Mouse (Mus musculus): ENCODE measurements around the gene D630003M21Rik. TPM values are rescaled to one million over a fixed set of nuclear protein-coding genes. Genes with fewer than 3 reads are reported as not detected.

Gene D630003M21Rik
- polyA plus RNA-seq, 1 experiment: 0.25 TPM

DNA sequence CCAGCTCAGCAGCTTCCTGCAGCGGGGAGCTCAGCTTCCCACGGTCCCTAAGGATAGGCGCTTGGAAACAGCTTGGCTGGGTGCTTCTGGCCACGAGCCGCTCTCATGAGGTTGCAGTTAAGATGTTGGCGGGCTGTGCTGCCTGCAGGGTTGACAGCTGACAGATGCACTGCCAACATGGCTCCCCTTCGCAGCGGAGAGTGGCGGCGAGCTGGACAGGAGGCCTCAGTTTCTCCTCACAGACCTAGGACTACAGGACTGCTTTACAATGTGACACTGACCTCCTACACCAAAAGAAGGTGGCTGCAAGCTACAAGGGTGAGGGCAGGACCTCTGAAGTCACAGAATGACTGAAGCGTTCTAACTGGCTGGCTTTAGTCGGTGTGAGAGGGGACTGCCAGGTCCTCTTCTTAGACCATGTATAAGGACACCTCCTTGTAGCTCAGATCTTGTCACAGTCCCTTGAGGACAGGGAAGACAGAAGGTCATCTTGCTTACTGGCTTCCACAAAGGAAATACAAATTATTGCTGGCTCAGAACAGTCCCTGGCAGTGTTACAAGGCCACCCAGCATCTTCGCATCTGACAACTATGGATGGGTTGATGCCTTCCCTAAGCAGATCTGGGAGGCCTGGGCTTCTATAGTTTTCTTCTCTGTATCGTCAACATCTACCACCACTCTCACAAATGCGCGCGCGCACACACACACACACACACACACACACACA is 13.3 kb upstream of the D630003M21Rik start:
- no peaks in the 10 kb centered on the region for H3K27me3 ChIP-seq (ENCODE audit: control insufficient read depth, insufficient read depth, insufficient read length)
- H3ac ChIP-seq (ENCODE audit: control insufficient read depth, insufficient read length): no peak overlapping the region
- H3K79me2 ChIP-seq (ENCODE audit: control insufficient read depth, insufficient read depth): no peaks in the 10 kb centered on the region
- H3K36me3 ChIP-seq (ENCODE audit: control insufficient read depth, insufficient read depth): no peaks in the 10 kb centered on the region
- no peak overlapping the region for H3K4me3 ChIP-seq
- TF ChIP-seq MAX (IDR thresholded peaks at IDR 0.05; ENCODE audit: low read depth) (no peak), MYOD1 (IDR thresholded peaks at IDR 0.05; ENCODE audit: control insufficient read depth in 1 of 3, insufficient read length in 2 of 3, low read depth in 2 of 3) (peak in 1 of 3 experiments; percentile 40)
- no peak overlapping the region for H3K4me2 ChIP-seq (ENCODE audit: low read depth)

DNA sequence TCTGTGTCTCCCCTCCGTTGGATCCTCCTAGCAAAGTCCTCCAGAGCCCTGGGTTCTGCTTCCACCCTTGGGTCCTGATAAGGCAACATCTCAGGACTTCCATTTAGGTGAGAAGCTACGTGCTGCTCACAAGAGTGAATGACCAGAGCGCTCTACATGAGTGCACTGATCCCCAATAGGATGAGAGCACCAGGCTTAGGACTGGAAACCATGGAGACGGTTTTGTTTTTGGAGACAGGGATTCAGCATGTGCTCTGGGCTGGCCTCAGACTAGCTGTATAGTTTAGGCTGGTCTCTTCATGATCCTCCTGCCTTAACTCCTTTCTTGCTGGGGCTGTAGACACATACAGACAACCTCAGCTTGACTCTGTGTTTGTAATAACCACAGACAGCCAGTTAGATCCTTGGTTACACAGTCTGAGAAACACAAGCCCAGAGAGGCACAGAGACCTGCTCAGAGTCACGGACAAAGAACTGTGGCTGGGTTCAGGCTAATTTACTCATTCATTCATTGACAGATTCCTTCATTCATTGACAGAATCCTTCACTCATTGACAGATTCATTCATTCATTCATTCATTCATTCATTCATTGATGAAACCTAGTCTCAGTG is 12.2 kb upstream of the D630003M21Rik start:
- no peaks in the 10 kb centered on the region for H3K36me3 ChIP-seq (ENCODE audit: control insufficient read depth, insufficient read depth)
- H3ac ChIP-seq (ENCODE audit: control insufficient read depth, insufficient read length): no peak overlapping the region
- TF ChIP-seq TCF12 (IDR thresholded peaks at IDR 0.05; ENCODE audit: insufficient read depth, poor library complexity, severe bottlenecking) (no peak), POLR2AphosphoS2 (IDR thresholded peaks at IDR 0.05; ENCODE audit: insufficient read length, low read depth) (no peak), CEBPB (IDR thresholded peaks at IDR 0.05; ENCODE audit: insufficient read depth, poor library complexity, severe bottlenecking) (no peak), TCF3 (IDR thresholded peaks at IDR 0.05; ENCODE audit: insufficient read length, low read depth) (no peak), MYOD1 (IDR thresholded peaks at IDR 0.05; ENCODE audit: control insufficient read depth in 1 of 3, insufficient read length in 2 of 3, low read depth in 2 of 3) (no peak), USF1 (IDR thresholded peaks at IDR 0.05; ENCODE audit: low read depth) (no peak), POLR2A (IDR thresholded peaks at IDR 0.05; ENCODE audit: insufficient read length, low read depth) (no peak), E2F4 (IDR thresholded peaks at IDR 0.05; ENCODE audit: insufficient read depth) (no peak), MAX (IDR thresholded peaks at IDR 0.05; ENCODE audit: low read depth) (no peak), REST (IDR thresholded peaks at IDR 0.05; ENCODE audit: insufficient read depth, insufficient read length) (no peak), SRF (IDR thresholded peaks at IDR 0.05; ENCODE audit: control insufficient read depth, insufficient read length, low read depth) (no peak), MYOG (IDR thresholded peaks at IDR 0.05; ENCODE audit: control insufficient read depth in 1 of 3, insufficient read depth in 1 of 3, insufficient read length in 2 of 3, low read depth in 2 of 3) (no peak)
- no peaks in the 10 kb centered on the region for H3K27me3 ChIP-seq (ENCODE audit: control insufficient read depth, insufficient read depth, insufficient read length)
- H3K79me2 ChIP-seq (ENCODE audit: control insufficient read depth, insufficient read depth): no peaks in the 10 kb centered on the region
- H3K4me3 ChIP-seq: no peak overlapping the region
- no peak overlapping the region for H3K4me2 ChIP-seq (ENCODE audit: low read depth)

DNA sequence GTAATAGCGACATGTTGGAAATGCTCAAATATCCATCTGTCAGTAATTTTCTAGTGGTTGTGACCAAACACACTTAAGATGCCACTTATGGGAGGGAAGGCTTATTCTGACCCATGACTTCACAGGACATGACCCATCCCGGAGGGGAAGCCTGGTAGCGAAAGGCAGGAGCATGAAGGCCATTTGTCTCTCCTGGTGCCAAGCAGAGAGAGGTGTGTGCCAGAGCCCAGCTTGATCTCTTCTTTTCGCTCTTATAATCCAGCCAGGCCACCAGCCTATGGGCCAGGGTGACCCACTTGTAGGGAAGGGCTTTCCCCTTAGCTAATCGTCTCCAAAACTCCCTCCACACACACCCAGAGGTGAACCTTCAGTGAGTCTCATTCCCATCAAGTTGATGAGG is 9.1 kb upstream of the D630003M21Rik start:
- H3K36me3 ChIP-seq (ENCODE audit: control insufficient read depth, insufficient read depth): no peaks in the 10 kb centered on the region
- H3K4me2 ChIP-seq (ENCODE audit: low read depth): no peak overlapping the region
- no peaks in the 10 kb centered on the region for H3K27me3 ChIP-seq (ENCODE audit: control insufficient read depth, insufficient read depth, insufficient read length)
- TF ChIP-seq MYOG (IDR thresholded peaks at IDR 0.05; ENCODE audit: control insufficient read depth in 1 of 3, insufficient read depth in 1 of 3, insufficient read length in 2 of 3, low read depth in 2 of 3) (no peak), MAX (IDR thresholded peaks at IDR 0.05; ENCODE audit: low read depth) (no peak), TCF3 (IDR thresholded peaks at IDR 0.05; ENCODE audit: insufficient read length, low read depth) (no peak), POLR2A (IDR thresholded peaks at IDR 0.05; ENCODE audit: insufficient read length, low read depth) (no peak), TCF12 (IDR thresholded peaks at IDR 0.05; ENCODE audit: insufficient read depth, poor library complexity, severe bottlenecking) (no peak), SRF (IDR thresholded peaks at IDR 0.05; ENCODE audit: control insufficient read depth, insufficient read length, low read depth) (no peak), USF1 (IDR thresholded peaks at IDR 0.05; ENCODE audit: low read depth) (no peak), MYOD1 (IDR thresholded peaks at IDR 0.05; ENCODE audit: control insufficient read depth in 1 of 3, insufficient read length in 2 of 3, low read depth in 2 of 3) (no peak), REST (IDR thresholded peaks at IDR 0.05; ENCODE audit: insufficient read depth, insufficient read length) (no peak), CEBPB (IDR thresholded peaks at IDR 0.05; ENCODE audit: insufficient read depth, poor library complexity, severe bottlenecking) (no peak), E2F4 (IDR thresholded peaks at IDR 0.05; ENCODE audit: insufficient read depth) (no peak), POLR2AphosphoS2 (IDR thresholded peaks at IDR 0.05; ENCODE audit: insufficient read length, low read depth) (no peak)
- no peak overlapping the region for H3K4me3 ChIP-seq
- H3ac ChIP-seq (ENCODE audit: control insufficient read depth, insufficient read length): no peak overlapping the region
- H3K79me2 ChIP-seq (ENCODE audit: control insufficient read depth, insufficient read depth): no peaks in the 10 kb centered on the region

DNA sequence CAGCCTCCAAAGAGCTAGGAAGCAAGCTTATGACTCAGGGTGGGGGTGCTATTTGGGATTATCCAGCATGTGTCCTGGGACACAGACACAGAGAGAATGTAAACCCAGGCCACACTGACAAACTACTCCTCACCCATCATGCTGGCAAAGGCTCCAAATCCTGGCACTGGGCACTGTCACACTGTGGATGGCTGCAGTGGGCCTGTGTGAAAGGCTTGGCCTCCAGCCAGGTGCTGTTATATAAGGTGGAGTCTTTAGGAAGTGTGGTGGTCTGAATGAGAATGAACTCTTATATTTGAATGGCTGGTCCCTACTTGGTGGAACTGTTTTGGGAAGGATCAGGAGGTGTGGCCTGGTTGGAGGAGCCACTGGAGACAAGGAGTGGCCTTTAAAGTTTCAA is 7.7 kb upstream of the D630003M21Rik start:
- Histone ChIP-seq H3K36me3 (ENCODE audit: control insufficient read depth, insufficient read depth) (no peaks in the 10 kb centered on the region), H3K27me3 (ENCODE audit: control insufficient read depth, insufficient read depth, insufficient read length) (no peaks in the 10 kb centered on the region), H3K79me2 (ENCODE audit: control insufficient read depth, insufficient read depth) (no peaks in the 10 kb centered on the region), H3ac (ENCODE audit: control insufficient read depth, insufficient read length) (no peak overlapping the region), H3K4me2 (ENCODE audit: low read depth) (no peak overlapping the region), H3K4me3 (no peak overlapping the region)
- TF ChIP-seq TCF12 (IDR thresholded peaks at IDR 0.05; ENCODE audit: insufficient read depth, poor library complexity, severe bottlenecking) (no peak), POLR2AphosphoS2 (IDR thresholded peaks at IDR 0.05; ENCODE audit: insufficient read length, low read depth) (no peak), CEBPB (IDR thresholded peaks at IDR 0.05; ENCODE audit: insufficient read depth, poor library complexity, severe bottlenecking) (no peak), MYOG (IDR thresholded peaks at IDR 0.05; ENCODE audit: control insufficient read depth in 1 of 3, insufficient read depth in 1 of 3, insufficient read length in 2 of 3, low read depth in 2 of 3) (no peak), MAX (IDR thresholded peaks at IDR 0.05; ENCODE audit: low read depth) (no peak), MYOD1 (IDR thresholded peaks at IDR 0.05; ENCODE audit: control insufficient read depth in 1 of 3, insufficient read length in 2 of 3, low read depth in 2 of 3) (no peak), SRF (IDR thresholded peaks at IDR 0.05; ENCODE audit: control insufficient read depth, insufficient read length, low read depth) (no peak), USF1 (IDR thresholded peaks at IDR 0.05; ENCODE audit: low read depth) (no peak), TCF3 (IDR thresholded peaks at IDR 0.05; ENCODE audit: insufficient read length, low read depth) (no peak), POLR2A (IDR thresholded peaks at IDR 0.05; ENCODE audit: insufficient read length, low read depth) (no peak), REST (IDR thresholded peaks at IDR 0.05; ENCODE audit: insufficient read depth, insufficient read length) (no peak), E2F4 (IDR thresholded peaks at IDR 0.05; ENCODE audit: insufficient read depth) (no peak)

All from myocyte (in vitro differentiated cells).